Mouse (Mus musculus) neural tube, embryonic 11.5 days (tissue): ENCODE results near the gene Ipo7. TPM values are rescaled to one million over a fixed set of nuclear protein-coding genes. Genes with fewer than 3 reads are reported as not detected.

ENCODE experiments used
- ATAC-seq: fragments of 200-750 bp; cut with Nextera tagmentation; 2 replicates; pipeline ENCODE4 v1.8.0; 2017; ENCODE audit warnings: moderate number of reproducible peaks, mild to moderate bottlenecking, moderate TSS enrichment, moderate library complexity; ENCODE audit not compliant: insufficient read depth, low FRiP score, low TSS enrichment
- DNase-seq: peaks from one replicate; pipeline ENCODE4 v3.0.0-alpha.2; 2015; ENCODE audit warnings: low spot score
- H3K27ac ChIP-seq: fragments of 300-500 bp; sonication (generic); 2 replicates; pipeline ENCODE4 v1.5.1; 2014; ENCODE audit warnings: low read depth, mild to moderate bottlenecking, low read length
- H3K27me3 ChIP-seq: fragments of 300-500 bp; sonication (generic); 2 replicates; pipeline ENCODE4 v1.6.1; 2014; ENCODE audit warnings: mild to moderate bottlenecking, low read length, mixed read lengths; ENCODE audit not compliant: control insufficient read depth, insufficient read depth
- H3K36me3 ChIP-seq: fragments of 300-500 bp; sonication (generic); 2 replicates; pipeline ENCODE4 v1.6.1; 2014; ENCODE audit warnings: mild to moderate bottlenecking, low read length, moderate library complexity, mixed read lengths; ENCODE audit not compliant: control insufficient read depth, insufficient read depth
- H3K4me1 ChIP-seq: fragments of 300-500 bp; sonication (generic); 2 replicates; pipeline ENCODE4 v1.6.1; 2014; ENCODE audit warnings: low read length, mixed read lengths; ENCODE audit not compliant: control insufficient read depth, insufficient read depth
- H3K4me2 ChIP-seq: fragments of 300-500 bp; sonication (generic); 2 replicates; pipeline ENCODE4 v1.6.1; 2014; ENCODE audit warnings: low read depth, mild to moderate bottlenecking, moderate library complexity
- H3K4me3 ChIP-seq: fragments of 300-500 bp; sonication (generic); 2 replicates; pipeline ENCODE4 v1.5.1; 2014; ENCODE audit warnings: low read depth, low read length
- H3K9ac ChIP-seq: fragments of 300-500 bp; sonication (generic); 2 replicates; pipeline ENCODE4 v1.6.1; 2014; ENCODE audit warnings: mild to moderate bottlenecking, low read length
- H3K9me3 ChIP-seq: fragments of 300-500 bp; sonication (generic); 2 replicates; pipeline ENCODE4 v1.6.1; 2016; ENCODE audit warnings: low read length; ENCODE audit not compliant: control insufficient read depth
- WGBS: fragments of 180-500 bp; shearing (Covaris S2); extraction: QIAGEN DNeasy Blood & Tissue Kit; methylation state at CpG from one replicate; pipeline ENCODE4 v1.1.7; 2014; 5-methylcytosine and 5-hydroxymethylcytosine counted together
- polyA plus RNA-seq: library from polyadenylated mRNA; unstranded; fragments of >200 nt; fragmentation: Nextera tagmentation; extraction: Ambion mirVana; gene quantifications from 2 replicates; pipeline ENCODE4 v1.2.1, GENCODE M21; 2014

Gene Ipo7
- polyA plus RNA-seq, 1 experiment from 2014 or later, result 36.3 TPM

DNA sequence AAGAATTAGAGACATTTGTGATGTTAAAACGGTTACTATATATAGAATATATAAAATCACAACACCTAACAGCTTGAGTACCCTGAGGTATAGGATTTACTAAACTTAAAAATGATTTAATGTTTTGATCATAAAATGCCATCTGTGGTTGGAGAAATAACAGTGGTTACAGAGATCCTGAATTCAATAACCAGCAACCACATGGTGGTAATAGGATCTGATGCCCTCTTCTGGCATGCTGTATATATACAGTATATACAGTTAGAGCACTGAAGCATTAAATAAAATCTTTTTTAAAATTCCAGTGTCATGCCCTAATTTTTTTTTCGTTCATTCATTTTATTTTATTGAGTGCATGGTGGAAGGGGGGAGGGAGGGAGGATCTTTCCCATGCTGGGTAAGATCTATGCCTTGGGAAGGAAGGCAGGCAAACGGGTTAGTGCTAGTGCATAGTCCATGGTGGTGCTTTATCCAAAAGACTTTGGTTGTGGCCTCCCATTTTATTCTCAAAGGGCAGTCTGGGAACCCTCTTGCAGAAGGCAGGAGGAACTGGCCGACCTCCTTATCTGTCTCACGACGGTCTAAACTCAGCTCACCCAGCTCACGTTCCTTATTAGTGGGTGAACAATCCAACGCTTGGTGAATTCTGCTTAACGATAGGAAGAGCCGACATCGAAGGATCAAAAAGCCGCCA lies 41.2 kb downstream of the Ipo7 start:
- no peak for ATAC-seq
- H3K27ac ChIP-seq, result no peak overlapping the region

DNA sequence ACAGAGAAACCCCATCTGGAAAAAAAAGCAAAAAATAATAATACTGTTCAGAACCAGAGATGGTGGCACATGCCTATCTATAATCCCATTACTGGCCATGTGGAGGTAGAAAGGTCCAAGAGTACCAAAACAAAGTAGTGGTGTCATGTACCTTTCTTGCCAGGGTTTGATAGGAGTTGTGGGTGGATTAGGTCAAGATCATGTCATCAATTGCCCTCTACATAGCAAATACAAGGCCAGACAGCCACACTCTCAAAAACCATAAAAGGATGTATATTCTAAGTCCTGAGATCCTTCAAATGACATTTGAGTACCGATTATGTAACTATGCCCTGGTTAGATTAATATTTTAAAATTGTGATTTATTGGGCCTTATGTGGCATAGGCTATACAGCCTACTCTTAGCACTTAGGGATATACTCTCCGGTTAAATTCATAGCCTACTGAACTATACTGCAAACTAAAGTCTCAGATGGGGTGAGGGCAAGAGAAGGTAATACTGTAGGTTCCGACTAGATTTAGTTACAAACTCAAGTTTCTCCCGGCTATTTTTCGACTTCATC lies 42.1 kb downstream of the Ipo7 start:
- no peak for ATAC-seq
- WGBS, result 25% methylated on average over 5 of the region's 5 CpGs

More for the DNA sequence above, 41.2 kb downstream of the Ipo7 start:
- Histone ChIP-seq H3K9ac (no peak overlapping the region), H3K27me3 (no peaks in the 10 kb centered on the region), H3K4me3 (no peak overlapping the region), H3K4me1 (no peaks in the 10 kb centered on the region), H3K4me2 (no peak overlapping the region), H3K36me3 (no peaks in the 10 kb centered on the region), H3K9me3 (no peaks in the 10 kb centered on the region)
- no peak for DNase-seq
- WGBS, result 90% methylated on average over 12 of the region's 12 CpGs

GRCm38 (mm10) chr7:110060669-110061198 lies 42.7 kb downstream of the Ipo7 start:
- no peaks in the 10 kb centered on the region for H3K27me3 ChIP-seq
- WGBS, result under 1% methylated on average over 26 of the region's 26 CpGs
- H3K4me2 ChIP-seq, result peak overlapping the region; percentile 72
- DNase-seq (no peak), ATAC-seq (no peak)
- H3K27ac ChIP-seq, result peak overlapping the region; percentile 99
- no peaks in the 10 kb centered on the region for H3K4me1 ChIP-seq
- no peaks in the 10 kb centered on the region for H3K9me3 ChIP-seq
- H3K4me3 ChIP-seq, result peak overlapping the region; percentile 87
- H3K36me3 ChIP-seq, result no peaks in the 10 kb centered on the region
- H3K9ac ChIP-seq, result peak overlapping the region; percentile 100

More for the DNA sequence above, 42.1 kb downstream of the Ipo7 start:
- Histone ChIP-seq H3K27ac (peak overlapping the region; percentile 99), H3K27me3 (no peaks in the 10 kb centered on the region), H3K4me1 (no peaks in the 10 kb centered on the region), H3K9me3 (no peaks in the 10 kb centered on the region), H3K4me3 (peak overlapping the region; percentile 87), H3K36me3 (no peaks in the 10 kb centered on the region), H3K4me2 (peak overlapping the region; percentile 72), H3K9ac (peak overlapping the region; percentile 100)
- no peak for DNase-seq

GRCm38 (mm10) chr7:110061199-110061751 lies 43.2 kb downstream of the Ipo7 start, which contains the start of gene Zfp143:
Gene Zfp143, plus strand, starts transcription at chr7:110061217.
- peak; percentile 99 for ATAC-seq
- no peaks in the 10 kb centered on the region for H3K27me3 ChIP-seq
- H3K36me3 ChIP-seq, result no peaks in the 10 kb centered on the region
- no peaks in the 10 kb centered on the region for H3K4me1 ChIP-seq
- H3K9ac ChIP-seq, result peak within 1 kb of the TSS; percentile 100
- no peaks in the 10 kb centered on the region for H3K9me3 ChIP-seq
- H3K4me2 ChIP-seq, result peak within 1 kb of the TSS; percentile 72
- peak within 1 kb of the TSS; percentile 100 for H3K27ac ChIP-seq
- peak within 1 kb of the TSS; percentile 87 for H3K4me3 ChIP-seq
- peak; percentile 100 for DNase-seq
- under 1% methylated on average over 34 of the region's 34 CpGs for whole genome bisulfite sequencing

DNA sequence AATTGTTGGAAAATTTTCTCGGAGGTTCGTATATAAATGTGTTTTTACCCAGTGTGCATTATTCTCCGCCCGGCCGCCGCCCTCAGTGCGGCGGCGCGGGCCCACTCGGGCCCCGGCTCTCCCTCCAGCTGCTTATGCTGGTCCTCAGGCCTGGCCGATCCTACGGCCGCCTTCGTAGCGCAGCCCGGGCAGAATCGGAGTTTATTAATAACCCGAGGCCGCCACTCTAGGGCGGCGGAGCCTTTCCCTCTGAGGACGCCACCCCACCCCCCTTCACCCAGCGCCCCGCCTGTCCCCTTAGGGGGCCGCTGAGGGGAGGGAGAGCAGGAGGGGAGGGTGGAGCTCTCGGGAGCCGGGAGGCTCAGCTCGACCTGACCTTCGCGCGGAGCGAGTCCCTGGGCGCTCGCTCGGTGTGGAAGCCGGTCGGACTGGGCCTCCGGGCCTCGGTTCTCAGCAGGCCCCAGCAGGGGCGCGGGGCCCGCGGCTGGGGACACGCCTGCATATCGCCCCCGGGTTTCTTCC lies 43.7 kb downstream of the Ipo7 start:
- peak; percentile 90 for DNase-seq
- Histone ChIP-seq H3K27ac (peak overlapping the region; percentile 100), H3K4me3 (peak overlapping the region; percentile 87), H3K36me3 (no peaks in the 10 kb centered on the region), H3K27me3 (no peaks in the 10 kb centered on the region), H3K4me1 (no peaks in the 10 kb centered on the region), H3K9ac (peak overlapping the region; percentile 97), H3K4me2 (peak overlapping the region; percentile 59), H3K9me3 (no peaks in the 10 kb centered on the region)
- WGBS, result under 1% methylated on average over 41 of the region's 48 CpGs
- peak; percentile 68; the same call in 1 of the 2 replicates for ATAC-seq

DNA sequence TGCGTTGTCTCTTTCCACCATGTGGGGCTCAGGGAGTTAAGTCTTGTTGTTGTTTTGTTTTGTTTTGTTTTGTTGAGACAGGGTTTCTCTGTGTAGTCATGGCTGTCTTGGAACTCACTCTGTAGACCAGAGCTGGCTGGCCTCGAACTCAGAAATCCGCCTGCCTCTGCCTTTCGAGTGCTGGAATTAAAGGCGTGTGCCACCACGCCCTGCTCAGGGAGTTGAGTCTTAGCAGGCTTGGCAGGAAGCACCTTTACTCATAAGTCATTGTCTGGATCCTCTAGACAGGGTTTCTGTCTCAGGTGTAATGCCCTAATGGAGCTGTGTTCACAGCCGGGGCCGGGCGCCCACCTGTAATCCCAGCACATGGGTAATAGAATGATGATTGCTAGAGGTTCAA lies 45.7 kb downstream of the Ipo7 start:
- DNase-seq (no peak), ATAC-seq (no peak)
- Histone ChIP-seq H3K27me3 (no peaks in the 10 kb centered on the region), H3K4me2 (no peak overlapping the region), H3K4me1 (no peaks in the 10 kb centered on the region), H3K36me3 (no peaks in the 10 kb centered on the region; the same call in 1 of the 2 replicates), H3K4me3 (no peak overlapping the region), H3K9ac (no peak overlapping the region), H3K27ac (no peak overlapping the region), H3K9me3 (no peaks in the 10 kb centered on the region)
- WGBS, result 96% methylated on average over 9 of the region's 9 CpGs

- WGBS, result 93% methylated on average over 2 of the region's 2 CpGs
- Histone ChIP-seq H3K9me3 (no peaks in the 10 kb centered on the region), H3K4me2 (no peak overlapping the region), H3K27me3 (no peaks in the 10 kb centered on the region), H3K27ac (no peak overlapping the region), H3K4me3 (no peak overlapping the region), H3K36me3 (peaks cover 7% of the 10 kb centered on the region), H3K9ac (no peak overlapping the region), H3K4me1 (no peaks in the 10 kb centered on the region)
- DNase-seq (no peak), ATAC-seq (no peak)
Measured at GRCm38 (mm10) chr7:110069070-110069469, 51.0 kb downstream of the Ipo7 start.

DNA sequence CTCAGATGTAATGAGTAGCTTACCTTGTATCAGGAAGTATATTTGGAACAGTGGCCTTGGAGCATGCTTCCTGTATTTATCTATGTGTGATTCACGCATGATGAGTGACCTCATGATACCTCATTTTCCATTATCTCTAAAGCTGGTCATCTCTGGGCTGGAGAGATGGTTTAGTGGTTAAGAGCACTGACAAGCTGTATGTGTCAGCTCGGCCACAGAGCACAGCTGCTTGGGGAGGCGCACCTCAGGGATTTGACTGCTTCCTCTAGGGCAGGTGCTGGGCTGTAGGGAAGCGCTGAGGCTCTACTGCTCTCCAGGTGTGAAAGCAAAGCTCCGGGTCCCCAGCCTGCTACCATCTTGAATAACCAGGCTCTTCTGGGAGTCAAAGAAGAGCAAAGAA lies 60.1 kb downstream of the Ipo7 start:
- 86% methylated on average over 5 of the region's 5 CpGs for WGBS
- Histone ChIP-seq H3K4me2 (no peak overlapping the region), H3K9ac (no peak overlapping the region), H3K9me3 (no peaks in the 10 kb centered on the region), H3K36me3 (peaks cover 30% of the 10 kb centered on the region), H3K27me3 (no peaks in the 10 kb centered on the region), H3K4me3 (no peak overlapping the region), H3K27ac (no peak overlapping the region), H3K4me1 (no peaks in the 10 kb centered on the region)
- ATAC-seq (no peak), DNase-seq (no peak)
